Mouse (Mus musculus) left cerebral cortex, adult 9 months (tissue): ENCODE measurements around the gene Camkk2.

Experiments
- DNase-seq, 2 experiments: peaks; one replicate each; pipeline ENCODE4 v3.0.0; 2022; ENCODE audit warnings: low spot score in 2 of 2

Camkk2 gene

GRCm38 (mm10) chr5:122779277-122779834, at the start of gene Camkk2:
Camkk2 (minus strand) TSS chr5:122779409.
- DNase-seq, result peak in 1 of 2 experiments; percentile 79

GRCm38 (mm10) chr5:122825099-122825498, 45.9 kb upstream of the Camkk2 start:
- DNase-seq, result no peak

- no peak for DNase-seq
Observed at GRCm38 (mm10) chr5:122824450-122824849, 45.2 kb upstream of the Camkk2 start.

- DNase-seq, result no peak
Observed at GRCm38 (mm10) chr5:122823976-122824375, 44.8 kb upstream of the Camkk2 start.

GRCm38 (mm10) chr5:122822441-122822840, 43.2 kb upstream of the Camkk2 start:
- DNase-seq, result no peak

- no peak for DNase-seq
Observed at GRCm38 (mm10) chr5:122821524-122821885, 42.3 kb upstream of the Camkk2 start.

- peak; percentile 86 to 91 for DNase-seq
Observed at GRCm38 (mm10) chr5:122820777-122821523, 41.7 kb upstream of the Camkk2 start, which contains the start of gene Anapc5. Anapc5 (minus strand) TSS chr5:122821339.

- DNase-seq, result no peak
Observed at GRCm38 (mm10) chr5:122812699-122813098, 33.5 kb upstream of the Camkk2 start.

- peak in 1 of 2 experiments; percentile 52 for DNase-seq
Observed at GRCm38 (mm10) chr5:122811364-122812079, 32.3 kb upstream of the Camkk2 start.

GRCm38 (mm10) chr5:122805503-122805902, 26.3 kb upstream of the Camkk2 start:
- DNase-seq, result no peak

GRCm38 (mm10) chr5:122802706-122803105, 23.5 kb upstream of the Camkk2 start:
- no peak for DNase-seq

GRCm38 (mm10) chr5:122801684-122802083, 22.5 kb upstream of the Camkk2 start:
- no peak for DNase-seq

GRCm38 (mm10) chr5:122800345-122801010, 21.3 kb upstream of the Camkk2 start:
- no peak for DNase-seq

- DNase-seq, result no peak
Observed at GRCm38 (mm10) chr5:122799379-122800344, 20.5 kb upstream of the Camkk2 start.

- DNase-seq, result peak in 1 of 2 experiments; percentile 86
Observed at GRCm38 (mm10) chr5:122798557-122799378, 19.6 kb upstream of the Camkk2 start.

- DNase-seq, result no peak
Observed at GRCm38 (mm10) chr5:122797866-122798265, 18.7 kb upstream of the Camkk2 start.

GRCm38 (mm10) chr5:122788696-122789095, 9.5 kb upstream of the Camkk2 start:
- DNase-seq, result no peak

- peak in 1 of 2 experiments; percentile 56 for DNase-seq
Observed at GRCm38 (mm10) chr5:122786035-122786819, 7.0 kb upstream of the Camkk2 start.

GRCm38 (mm10) chr5:122783726-122784406, 4.7 kb upstream of the Camkk2 start:
- peak in 1 of 2 experiments; percentile 34 for DNase-seq
